Comparison of ENCODE assay signal across 1 mouse cellular context in the genomic region with DNA sequence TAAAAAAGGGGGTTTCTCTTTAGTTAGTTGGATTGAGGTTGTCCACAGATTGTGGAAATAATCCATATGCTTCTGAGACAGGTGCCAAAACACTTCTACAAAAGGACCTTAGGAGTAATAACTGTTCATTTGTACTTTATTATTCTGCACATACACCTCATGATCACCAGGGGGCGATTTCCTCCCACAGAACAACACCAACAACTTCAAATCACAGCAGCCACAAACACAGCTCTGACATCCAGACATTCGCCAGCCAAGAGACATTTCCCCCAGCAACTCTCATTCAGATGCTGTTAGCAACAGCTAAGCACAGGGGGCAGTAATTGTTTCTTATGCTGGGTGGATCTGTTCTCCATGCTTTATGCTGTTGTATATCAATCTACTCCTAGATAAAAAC.
A peak's percentile ranks its signal among the peaks of the same experiment; 100 is the strongest.
TF ChIP-seq lines count a peak whose summit lies in the region.

No protein-coding gene starts in this region.

TF ChIP-seq in CH12.LX, 34 proteins besides CTCF, POLR2A, EP300 and RAD21 (continued from another document):
- no peak for TF ChIP-seq USF1 (IDR thresholded peaks at IDR 0.05; ENCODE audit: low read depth, low read length)
- peak; percentile 74 for TF ChIP-seq MEF2A (IDR thresholded peaks at IDR 0.05; ENCODE audit: borderline replicate concordance, low read depth, low read length)
- no peak for TF ChIP-seq ZKSCAN1 (IDR thresholded peaks at IDR 0.05; ENCODE audit: borderline replicate concordance, low read depth, low read length)
- peak; percentile 82 for TF ChIP-seq SIN3A (IDR thresholded peaks at IDR 0.05; ENCODE audit: low read length)
